Mouse (Mus musculus) adrenal gland, adult 10 weeks (tissue): ENCODE data around the gene Timp4. TPM values are rescaled to one million over a fixed set of nuclear protein-coding genes. Genes with fewer than 3 reads are reported as not detected.

Experiments used
- polyA plus RNA-seq: library from polyadenylated mRNA; stranded (reverse); fragments of 350-450 nt; fragmentation: Illumina TruSeq; extraction: RNeasy Lipid Tissue Mini Kit (QIAGEN cat#74804); gene quantifications from one replicate; pipeline ENCODE4 v1.2.3, GENCODE M21; 2014; ENCODE audit warnings: low read depth, low replicate concordance

Timp4 gene
- polyA plus RNA-seq = 4.1 TPM

GRCm38 (mm10) chr6:115252099-115252873 is at the start of gene Timp4:
TSS of gene Timp4 (minus strand) at chr6:115252205.

GRCm38 (mm10) chr6:115227043-115227442 is 25.0 kb downstream of the Timp4 start, which contains the start of gene Gm17482:
TSS of gene Gm17482 (plus strand) at chr6:115227343.

Other genes with a start within 250 kb of the Timp4 start
- 7.2 TPM for gene Tamm41, start 214.3 kb downstream of the Timp4 start, polyA plus RNA-seq
- 10.0 TPM for gene Syn2, start 117.3 kb downstream of the Timp4 start, polyA plus RNA-seq
- gene Gm17482, start 24.9 kb downstream of the Timp4 start, polyA plus RNA-seq = not detected
- 62.0 TPM for gene Pparg, start 108.7 kb upstream of the Timp4 start, polyA plus RNA-seq